Mouse (Mus musculus) thymus, adult 18-20 months (tissue): ENCODE results near the gene Srp14.
A peak's percentile ranks its signal among the peaks of the same experiment; 100 is the strongest.

Experiments
- DNase-seq, 2 experiments: peaks; one replicate each; pipeline ENCODE4 v3.0.0; 2022; ENCODE audit warnings: mixed read lengths in 2 of 2

The Srp14 gene

DNA sequence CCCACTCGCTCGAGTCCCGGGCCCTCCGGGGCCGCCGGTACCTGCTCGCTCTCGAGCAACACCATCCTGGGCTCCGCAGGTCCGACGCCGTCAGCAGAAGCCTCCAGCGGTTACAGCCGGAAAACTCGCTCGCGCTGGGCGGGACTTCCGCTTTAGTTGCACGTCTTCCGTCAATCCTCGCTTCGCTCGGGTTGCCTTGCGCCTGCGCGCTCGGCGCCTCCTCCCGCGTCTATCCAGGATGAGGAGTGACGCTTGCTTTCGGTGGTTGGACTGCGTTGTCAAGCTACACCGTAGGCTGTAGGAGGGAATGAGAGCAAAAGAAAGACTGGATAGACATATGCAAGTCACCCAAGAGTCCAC, at the start of gene Srp14:
TSS of gene Srp14 (minus strand) at position 162 of the 360 bp plus-strand sequence.
- DNase-seq = peak; percentile 85 to 91

DNA sequence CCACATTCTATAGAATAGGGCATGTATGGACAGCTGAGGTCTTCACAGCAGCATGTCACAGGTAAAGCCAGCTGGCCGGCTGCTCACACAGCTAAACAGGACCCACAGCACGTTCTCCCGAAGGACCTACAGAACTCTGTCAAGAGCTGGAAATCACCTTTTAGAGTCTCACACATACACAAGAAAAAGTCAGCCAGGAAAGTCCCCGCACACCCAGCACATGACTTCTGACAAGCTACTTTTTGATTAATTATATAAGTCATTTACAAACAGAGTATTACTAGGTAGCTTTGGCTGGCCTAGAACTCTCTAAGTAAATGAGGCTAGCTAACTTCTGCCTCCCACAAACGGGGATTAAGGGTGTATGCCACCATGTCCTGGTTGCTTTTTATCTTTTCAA, 47.0 kb upstream of the Srp14 start:
- no peak for DNase-seq

DNA sequence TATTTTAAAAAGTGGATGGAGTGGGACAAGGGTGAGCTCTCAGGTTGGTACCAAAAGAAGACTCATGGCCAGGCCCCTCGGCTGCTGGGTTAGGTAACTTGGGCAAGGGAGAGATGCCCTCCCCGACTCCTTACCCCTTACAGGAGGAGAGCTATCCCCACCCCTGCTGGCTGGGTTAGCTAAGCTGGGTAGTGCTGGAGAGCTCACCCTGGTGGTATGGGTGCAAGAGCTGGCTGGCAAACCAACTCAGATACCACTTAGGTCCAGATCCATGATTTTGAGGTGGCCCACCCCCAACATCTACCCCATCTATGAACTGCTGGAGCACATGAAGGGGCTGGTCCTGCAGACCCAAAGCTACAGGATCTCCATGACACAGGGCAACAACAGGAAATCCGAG, 45.3 kb upstream of the Srp14 start:
- DNase-seq = peak in 1 of 2 experiments; percentile 23

DNA sequence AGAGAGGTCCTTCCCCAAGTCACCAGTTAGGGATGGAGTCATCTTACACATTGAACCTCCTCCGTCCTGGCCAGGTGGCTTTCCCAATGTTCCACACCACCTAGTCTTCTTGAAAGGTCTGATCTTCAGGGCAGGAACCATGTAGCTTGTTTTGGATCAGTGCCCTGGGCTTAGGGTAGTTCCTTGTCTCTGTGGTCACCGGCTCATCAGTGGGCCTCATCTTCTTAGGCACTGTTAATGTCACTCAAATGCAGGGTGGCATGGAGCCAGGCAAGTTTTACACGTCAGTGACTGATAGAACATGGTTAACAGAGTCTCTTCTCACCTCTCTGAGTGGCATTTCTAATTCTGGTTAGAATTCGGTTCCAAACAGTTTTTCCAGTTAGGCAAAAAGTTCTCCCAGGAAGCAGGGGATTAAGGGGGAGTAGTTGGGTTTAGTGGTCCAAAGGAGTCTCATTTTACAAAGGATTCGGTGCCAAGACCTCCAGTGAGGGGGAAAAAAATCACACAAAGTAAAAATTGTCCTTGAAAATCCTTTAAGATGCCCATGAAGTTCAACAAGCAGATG, 43.7 kb upstream of the Srp14 start:
- DNase-seq = no peak

DNA sequence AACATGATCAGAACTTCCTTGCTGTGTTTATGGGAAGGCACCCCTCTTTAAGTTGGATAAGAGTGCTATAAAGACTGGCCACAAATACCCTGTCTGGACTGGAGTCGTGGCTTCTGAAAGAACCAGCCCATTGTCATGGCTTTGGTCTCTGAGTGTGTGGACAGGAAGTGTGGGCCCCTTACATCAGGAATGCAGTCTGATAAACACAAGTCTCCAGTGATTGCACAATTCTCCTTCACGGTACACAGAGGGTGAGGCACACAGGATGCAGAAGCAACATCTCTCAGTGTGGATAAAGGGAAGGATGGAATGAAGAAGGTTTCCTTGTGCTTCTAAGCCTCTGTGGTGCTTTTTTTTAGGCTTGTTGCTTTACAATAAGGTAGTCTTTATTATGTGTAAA, 42.8 kb upstream of the Srp14 start:
- DNase-seq = no peak

DNA sequence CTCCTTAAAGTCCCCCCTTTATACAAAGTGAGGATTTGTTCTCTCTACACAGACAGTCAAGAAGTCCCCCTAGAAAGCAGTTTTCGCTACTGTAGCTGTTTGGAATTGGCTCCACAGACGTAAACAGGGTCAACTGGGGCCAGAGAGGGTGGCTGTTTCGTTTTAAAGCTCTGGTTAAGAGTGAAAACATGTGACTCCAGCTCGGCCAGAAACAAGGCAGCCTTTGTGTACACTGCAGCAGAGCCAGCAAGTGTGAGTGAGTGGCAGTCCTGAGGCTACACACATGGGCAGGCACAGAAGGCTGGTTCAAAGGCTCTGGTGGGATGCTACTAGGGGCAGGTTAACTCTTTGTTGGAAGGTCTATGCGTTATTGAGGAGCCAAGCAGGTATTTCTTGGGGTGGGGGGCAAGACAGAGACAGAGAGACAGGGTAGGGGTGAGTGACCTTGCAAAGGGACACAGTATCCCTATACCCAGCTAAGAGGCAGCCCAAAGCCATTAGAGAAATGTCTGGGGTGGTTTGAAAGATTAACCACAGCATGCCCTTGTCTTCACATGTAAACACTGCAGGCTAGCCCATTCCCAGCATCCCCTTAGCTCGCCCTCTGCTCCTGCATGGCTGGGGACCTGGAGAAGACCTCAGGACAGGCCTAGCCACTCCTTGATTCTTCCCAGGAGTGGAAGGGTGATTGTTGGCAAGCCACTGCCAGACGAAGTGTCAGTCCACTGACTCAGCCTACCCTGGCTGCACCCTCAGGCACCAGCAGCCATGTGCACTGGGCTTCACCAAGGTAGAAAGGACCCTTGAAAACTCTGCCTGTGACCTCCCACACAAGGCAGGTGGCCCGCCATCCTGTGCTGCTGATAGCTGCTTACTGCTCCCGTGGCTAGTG, 40.8 kb upstream of the Srp14 start:
- no peak for DNase-seq

DNA sequence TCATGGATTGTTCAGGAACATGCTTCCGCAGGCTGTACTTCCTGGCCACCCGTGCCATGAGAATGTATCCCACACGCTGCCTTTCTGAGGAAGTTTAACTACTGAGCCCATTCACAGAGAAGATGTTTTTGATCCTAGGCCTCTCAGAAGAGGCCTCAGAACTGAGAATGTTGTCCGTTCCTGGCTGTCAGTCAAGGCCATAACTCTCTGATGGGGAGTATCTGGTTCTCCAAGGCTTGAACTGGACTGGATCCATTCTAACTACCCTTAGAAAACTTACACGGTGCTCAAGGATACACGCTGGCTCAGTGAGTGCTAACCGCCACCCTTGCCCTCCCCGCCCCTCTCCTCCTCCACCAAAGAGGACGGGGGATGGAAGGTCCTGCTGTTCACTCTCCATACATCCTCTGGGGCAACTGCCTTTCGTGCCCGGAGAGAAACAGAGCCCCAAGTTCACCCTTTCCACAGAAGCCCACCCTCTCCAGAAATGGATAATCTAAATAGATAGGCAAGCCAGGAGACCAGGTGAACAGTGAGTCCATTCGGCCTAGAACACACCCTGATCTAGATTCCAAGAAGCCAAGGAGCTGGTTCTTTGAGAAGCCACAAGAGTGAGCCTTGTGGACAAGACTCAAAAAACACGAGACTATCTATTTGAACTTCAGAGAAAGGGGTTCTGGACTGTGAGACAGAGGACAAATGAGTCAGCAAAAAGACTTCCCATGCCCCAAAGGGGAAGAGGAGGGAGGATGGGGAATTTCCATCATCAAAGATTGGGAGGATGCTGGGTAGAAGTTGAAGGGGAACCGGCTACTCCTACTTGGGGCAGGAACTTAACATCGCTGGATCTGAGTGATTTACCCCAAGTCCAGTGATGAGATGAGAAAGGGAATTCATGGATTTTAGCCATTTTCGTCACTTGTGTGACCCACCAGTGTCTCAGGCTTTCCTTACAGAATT, 33.2 kb upstream of the Srp14 start:
- DNase-seq = no peak

DNA sequence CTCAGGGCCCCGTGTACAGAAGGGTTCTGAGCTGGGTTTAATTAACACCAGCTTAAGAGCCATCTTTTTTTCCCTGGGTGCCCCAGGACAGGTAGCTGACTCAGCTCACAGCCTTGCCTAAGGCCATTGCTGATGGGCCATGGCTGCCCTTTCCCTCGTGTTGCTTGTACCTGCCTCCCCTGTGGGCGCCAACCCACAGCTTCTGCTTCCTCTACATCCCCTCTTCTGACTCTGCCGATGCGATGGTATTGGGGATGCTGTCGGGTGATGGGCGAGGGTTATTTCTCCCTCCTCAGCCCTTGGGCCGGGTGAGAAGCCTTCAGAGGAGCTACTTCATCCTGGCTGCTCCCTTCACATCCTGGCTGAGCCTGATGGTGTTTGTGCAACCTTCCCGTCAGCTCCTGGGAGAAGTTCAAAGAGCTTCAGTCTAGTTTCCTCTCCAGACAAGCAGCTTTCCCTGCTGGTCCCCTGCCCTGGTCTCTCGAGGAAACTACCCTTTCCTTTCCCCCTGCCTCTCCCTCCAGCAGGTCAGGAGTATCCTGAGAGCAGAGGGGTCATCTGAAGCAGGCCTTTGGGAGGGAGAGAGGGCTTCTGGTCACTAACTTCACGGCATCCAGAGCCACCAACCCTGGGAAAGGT, 32.4 kb upstream of the Srp14 start:
- no peak for DNase-seq

DNA sequence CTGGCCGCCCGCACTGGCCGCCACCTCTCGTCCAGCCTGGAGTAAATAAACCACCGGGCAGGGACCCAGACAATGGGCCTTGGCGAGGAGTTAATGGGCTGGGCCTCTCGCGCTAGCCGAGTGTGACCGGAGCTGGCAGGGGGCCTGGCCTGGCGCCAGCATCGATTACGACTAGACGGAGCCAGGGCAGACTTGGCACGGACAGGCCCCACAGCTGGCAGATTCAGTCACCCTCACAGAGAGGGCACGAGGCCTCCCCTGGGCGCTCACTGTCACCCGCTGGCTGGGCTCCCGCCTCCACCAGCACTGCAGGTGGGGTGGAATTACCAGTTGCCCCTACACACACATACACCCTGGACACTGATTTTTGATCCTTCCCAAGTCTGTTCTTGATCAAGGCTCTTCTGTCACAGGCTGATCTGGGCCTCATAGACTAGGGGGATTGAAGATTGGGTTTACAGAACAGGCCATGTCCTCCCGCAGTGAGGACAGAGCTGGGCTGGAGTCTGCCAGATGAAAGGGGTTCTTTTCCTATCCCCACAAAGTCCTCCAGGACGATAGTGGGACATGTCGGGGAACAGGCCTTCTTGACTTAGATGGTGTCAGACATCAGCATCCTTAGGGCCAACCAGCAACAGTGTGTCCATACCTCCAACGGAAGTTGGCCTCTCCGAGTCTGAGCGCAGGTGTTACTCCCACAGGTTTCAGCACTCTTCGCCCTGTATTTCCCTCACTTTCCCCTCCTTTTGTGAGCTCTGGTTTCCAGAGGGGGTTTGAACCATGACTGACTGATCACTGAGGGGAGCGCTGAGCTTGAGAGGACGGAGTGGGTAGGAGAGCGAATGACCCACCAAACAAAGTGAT, 31.2 kb upstream of the Srp14 start:
- no peak for DNase-seq

DNA sequence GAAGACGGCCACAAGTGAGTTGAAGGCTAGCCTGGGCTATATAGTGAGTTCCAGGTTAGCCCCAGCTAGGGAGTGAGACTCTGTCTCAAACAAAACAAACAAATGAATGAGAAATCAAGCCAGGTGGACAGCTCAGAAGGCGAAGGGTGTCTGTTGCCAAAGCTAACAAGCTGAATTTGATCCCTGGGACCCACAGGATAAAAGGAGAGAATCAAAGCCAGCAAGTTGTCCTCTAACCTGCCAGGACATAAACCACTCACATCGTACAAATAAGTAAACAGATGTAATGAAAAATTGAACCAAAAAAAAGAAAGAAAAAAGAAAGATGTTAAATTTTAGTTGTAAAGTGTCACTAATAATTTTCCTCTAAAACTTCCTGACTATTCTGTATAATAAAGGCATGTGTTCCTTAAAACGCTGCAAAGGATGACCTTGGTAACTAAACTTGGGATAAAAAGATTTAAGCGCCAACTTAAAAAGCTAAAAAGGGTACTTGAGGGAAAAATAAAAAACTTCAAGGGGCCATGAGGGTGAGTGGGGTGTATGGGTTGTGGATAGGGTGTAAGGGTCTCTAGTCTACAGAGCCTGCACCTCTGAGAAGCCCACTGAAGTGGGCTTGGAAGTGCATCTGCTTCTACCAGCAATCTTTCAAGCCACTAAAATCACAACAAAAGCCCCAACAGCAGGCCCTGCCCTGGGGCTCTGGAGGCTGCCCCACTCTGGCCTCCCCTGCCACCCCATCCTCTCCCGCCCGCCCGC, 30.4 kb upstream of the Srp14 start:
- DNase-seq = no peak

DNA sequence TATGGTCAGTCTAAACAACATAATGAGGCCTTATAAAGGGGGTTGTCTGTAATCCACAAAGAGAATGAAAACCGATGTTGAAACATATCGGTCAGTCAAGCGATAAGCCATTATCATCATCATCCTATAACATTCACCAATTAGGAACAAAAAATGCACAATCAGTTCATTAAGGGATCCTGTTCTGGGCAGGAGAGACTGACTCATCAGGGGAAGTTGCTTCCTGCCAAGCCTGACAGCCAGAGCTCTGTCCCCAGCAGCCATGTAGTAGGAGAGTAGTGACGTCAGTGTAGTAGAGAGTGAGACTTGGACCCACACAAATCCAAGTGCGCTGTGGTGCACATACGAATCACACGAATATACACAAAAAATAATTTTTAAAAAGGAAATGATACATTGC, 27.6 kb upstream of the Srp14 start:
- no peak for DNase-seq

DNA sequence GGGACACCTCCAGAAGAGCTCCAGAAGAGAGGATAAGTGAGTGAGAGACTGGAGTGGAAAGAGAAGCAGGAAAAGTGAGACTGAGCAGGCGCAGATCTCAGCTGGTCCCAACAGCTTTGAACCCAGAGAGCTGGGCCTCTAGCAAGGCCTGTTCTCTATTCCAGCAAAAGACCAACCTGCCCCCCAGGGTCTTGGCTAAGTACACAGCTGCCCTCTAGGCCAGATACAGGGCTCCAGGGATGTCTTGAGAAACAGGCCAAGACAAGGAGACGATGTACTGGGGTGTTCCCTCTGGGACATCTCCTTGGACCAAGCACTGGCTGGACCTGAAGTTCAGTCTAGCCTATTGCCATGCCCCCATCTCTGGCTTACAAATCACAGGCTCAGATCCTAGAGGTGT, 20.7 kb upstream of the Srp14 start:
- DNase-seq = peak in 1 of 2 experiments; percentile 54

DNA sequence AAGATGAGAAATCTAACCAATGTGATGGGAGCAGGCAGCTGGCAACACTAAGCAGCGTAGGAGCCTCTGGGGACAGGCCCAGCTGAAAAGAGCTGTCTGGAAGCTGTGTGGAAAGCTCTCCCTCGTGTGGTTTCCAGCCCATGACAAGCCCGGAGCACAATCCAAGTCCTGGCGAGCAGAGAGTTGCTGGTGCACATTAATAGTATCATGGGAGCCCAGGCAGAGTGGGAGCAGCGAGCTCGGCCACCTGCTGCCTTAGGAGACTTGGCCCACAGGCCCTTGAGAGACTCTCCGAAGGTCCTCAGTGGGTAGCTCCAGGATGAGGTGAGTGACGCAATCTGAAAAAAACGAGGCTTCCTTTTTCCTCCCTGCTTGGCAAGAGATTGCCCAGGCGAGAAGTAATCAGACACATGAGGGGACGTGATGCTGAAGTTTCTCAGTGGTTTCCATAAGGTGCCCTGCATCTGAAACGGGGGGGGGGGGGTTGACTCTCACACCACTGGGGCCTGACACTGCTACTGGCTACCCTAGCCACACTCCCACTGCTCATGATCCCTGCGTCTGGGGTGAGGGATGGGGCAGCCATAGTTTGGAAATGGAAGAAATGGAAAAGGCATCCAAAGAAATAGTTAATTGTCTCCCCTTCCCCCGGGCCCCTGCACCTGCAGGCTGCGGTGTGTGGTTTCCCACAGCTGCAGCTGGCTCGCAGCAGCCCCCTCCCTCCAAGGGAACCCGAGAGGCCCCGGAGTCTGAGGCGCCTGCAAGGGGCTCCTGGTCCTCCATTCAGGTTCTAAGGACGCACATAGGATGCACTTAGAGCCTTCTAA, 19.8 kb upstream of the Srp14 start:
- peak; percentile 86 to 92 for DNase-seq

DNA sequence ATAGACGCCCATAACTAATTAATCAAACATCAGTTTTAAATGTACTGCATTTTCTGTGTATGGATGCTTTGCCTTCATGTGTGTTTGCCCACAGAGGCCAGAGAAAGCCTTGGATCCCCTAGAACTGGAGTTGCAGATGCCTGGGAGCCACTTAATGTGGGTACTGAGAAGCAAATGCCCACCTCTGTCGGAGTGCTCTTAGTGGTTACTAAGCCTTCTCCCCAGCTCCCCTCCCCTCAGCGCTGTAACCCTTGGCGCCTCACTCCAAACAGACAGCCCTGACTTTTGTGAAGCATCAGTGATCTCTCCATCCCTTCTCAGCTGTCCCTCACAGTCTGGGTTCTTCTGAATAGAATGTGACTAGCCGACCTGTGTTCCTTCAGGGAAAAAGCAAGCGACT, 19.0 kb upstream of the Srp14 start:
- DNase-seq = peak in 1 of 2 experiments; percentile 54

DNA sequence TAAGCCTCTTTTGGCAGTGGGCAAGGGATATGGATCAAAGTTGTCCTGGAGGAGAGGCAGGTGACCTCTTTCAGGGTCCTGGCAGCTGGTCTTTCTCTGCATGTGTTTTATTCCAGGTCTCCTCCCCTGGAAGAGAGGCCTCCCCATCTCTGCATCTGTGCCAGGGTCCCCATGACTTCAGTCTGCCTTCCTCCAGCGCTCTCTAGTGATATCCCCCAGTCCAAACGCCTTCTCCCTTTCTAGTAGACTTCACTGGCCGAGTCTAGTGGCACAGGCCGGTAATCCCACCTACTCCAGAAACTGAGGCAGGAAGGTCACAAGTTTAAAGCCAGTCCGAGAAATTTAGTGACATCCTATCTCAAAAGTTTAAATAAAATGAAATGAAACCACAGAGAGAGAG, 18.4 kb upstream of the Srp14 start:
- no peak for DNase-seq

DNA sequence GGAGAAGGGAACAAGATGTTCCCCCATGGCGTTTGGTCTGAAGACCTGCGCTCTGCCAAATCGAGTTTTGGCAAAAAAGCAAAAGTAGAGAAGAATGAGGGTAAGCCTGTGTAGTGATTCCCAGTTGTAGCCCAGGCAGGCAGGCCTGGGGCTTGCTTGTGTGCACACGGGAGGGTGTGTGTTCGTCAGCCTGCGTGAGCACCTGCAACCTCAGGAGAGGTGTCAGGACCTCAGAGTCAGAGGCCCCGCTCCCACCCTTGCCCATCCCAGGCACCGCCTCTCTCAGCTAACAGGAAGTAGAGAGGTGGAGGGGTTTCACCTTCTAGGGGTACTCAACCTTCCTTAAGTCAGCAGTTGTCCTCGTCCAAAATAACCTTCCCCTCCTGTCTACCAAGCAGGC, 15.5 kb upstream of the Srp14 start:
- DNase-seq = peak; percentile 71 to 83

DNA sequence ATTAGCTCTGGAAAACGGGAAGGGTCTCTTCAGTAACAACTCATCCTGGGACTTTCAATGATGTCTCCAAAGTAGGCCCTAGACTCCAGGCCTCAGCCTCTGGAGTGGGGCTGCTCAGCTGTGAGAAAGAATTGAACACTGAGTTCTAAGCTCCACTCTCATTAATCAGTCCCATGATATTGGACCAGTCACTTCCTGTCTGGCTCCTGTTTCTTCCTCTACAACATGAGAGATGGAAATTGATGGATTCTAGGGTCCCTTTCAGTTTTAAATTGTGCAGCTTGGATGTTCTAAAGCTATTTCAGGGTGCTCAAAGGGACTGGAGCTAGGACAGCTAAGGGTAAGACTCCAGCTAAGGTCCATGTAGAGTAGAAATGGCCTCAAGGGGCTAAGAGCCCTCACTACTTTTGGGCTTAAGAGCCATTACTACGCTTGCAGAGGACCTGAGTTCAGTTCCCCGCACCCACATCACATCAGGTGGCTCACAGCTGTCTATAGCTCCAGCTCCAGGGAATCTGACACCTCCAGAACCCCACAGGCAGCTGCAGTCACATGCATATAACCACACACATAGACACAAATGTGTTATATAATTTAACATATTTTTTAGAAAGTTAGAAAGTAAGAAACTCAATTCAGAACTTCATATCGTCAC, 12.4 kb upstream of the Srp14 start:
- peak in 1 of 2 experiments; percentile 64 for DNase-seq

DNA sequence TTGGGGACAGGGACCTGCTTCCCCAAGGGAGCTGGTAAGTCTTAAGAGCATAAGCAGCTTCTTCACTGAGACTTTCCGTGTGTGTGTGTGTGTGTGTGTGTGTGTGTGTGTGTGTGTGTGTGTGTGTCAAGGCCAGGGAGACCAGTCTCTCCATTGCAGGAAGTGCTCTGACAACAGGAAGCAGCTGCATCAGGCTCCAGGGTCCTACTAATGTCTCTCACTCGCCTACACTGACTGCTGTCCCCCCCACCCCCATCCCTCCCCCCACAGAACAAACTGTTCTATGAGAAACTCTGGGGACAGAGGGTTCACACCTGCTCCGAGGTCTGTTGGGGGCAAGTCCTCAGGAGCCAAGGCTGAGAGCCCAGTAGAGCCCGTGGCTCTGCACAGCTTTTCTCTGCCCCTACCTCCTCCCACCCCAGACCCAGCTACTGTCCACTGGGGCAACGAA, 11.8 kb upstream of the Srp14 start:
- peak; percentile 71 to 87 for DNase-seq
